In the genomic region with DNA sequence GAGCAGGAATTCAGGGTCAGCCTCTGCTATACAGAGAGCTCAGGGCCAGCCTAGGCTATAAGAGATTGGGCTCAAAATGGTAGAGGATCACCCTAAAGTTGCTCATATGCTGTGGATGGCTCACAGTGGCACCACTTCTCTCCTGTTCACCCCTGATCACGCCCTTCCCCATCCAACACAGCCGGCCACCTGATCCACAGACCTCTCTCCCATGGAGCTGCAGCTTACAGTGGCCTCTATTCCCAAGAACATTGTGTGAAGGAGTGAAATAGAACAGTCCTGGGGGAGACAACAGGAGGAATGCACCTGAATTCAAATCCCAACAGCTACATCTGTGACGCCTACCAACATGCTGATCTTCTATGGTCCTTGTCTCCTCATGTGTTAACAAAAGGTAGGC, we compare ENCODE assay signal across 34 mouse cellular contexts. TPM values are rescaled to one million over a fixed set of nuclear protein-coding genes. Genes with fewer than 3 reads are reported as not detected.
"Had no signal": no experiment of that assay in that cellular context is flagged by ENCODE, and none has a peak within 500 bp of the region (broad histone marks: within the 10 kb centered on the region; RNA-seq: fewer than 3 reads in every experiment).

A gene (plus strand): TSS at position 301 of the 400 bp plus-strand sequence.

- H3K27ac ChIP-seq: embryonic facial prominence, embryonic 10.5 days; embryonic facial prominence, embryonic 12.5 days; embryonic facial prominence, embryonic 13.5 days; embryonic facial prominence, embryonic 15.5 days; forebrain, embryonic 15.5 days; gastrocnemius, adult 2 months; heart, adult 2 months had no signal

- H3K36me3 ChIP-seq: embryonic facial prominence, embryonic 10.5 days; embryonic facial prominence, embryonic 12.5 days; embryonic facial prominence, embryonic 13.5 days; embryonic facial prominence, embryonic 15.5 days; forebrain, embryonic 12.5 days; forebrain, embryonic 15.5 days had no signal

- DNase-seq: cerebellum, adult 2 months; cerebellum, postnatal 10 days; cerebellum, postnatal 14 days; cerebellum, postnatal 25 days; cerebellum, postnatal 36 days; embryo, embryonic 11 days; forebrain, postnatal 0 days; gastrocnemius, adult 2 months; gastrocnemius, postnatal 10 days; gastrocnemius, postnatal 14 days; gastrocnemius, postnatal 25 days; gastrocnemius, postnatal 36 days; heart, adult 11 months; heart, adult 18-20 months; heart, adult 2 months had no signal

- H3K4me3 ChIP-seq: embryonic facial prominence, embryonic 10.5 days; embryonic facial prominence, embryonic 12.5 days; embryonic facial prominence, embryonic 13.5 days; embryonic facial prominence, embryonic 15.5 days; erythroblast, embryonic 14.5 days; forebrain, embryonic 12.5 days; forebrain, embryonic 15.5 days; gastrocnemius, adult 2 months; heart, adult 2 months had no signal

- H3K9ac ChIP-seq: embryonic facial prominence, embryonic 12.5 days; embryonic facial prominence, embryonic 13.5 days; embryonic facial prominence, embryonic 15.5 days; forebrain, embryonic 12.5 days; forebrain, embryonic 15.5 days; forebrain, postnatal 0 days had no signal

- H3K9me3 ChIP-seq: embryonic facial prominence, embryonic 10.5 days; embryonic facial prominence, embryonic 12.5 days; embryonic facial prominence, embryonic 13.5 days; embryonic facial prominence, embryonic 15.5 days; forebrain, embryonic 12.5 days; forebrain, embryonic 15.5 days had no signal

- H3K27me3 ChIP-seq: forebrain, embryonic 15.5 days had no signal

- ATAC-seq: forebrain, embryonic 14.5 days; forebrain, embryonic 15.5 days; forebrain, embryonic 16.5 days; forebrain, postnatal 0 days had no signal

- H3K4me2 ChIP-seq: embryonic facial prominence, embryonic 12.5 days; embryonic facial prominence, embryonic 13.5 days; embryonic facial prominence, embryonic 15.5 days; forebrain, embryonic 12.5 days; forebrain, embryonic 15.5 days had no signal

RNA-seq across cellular contexts. Expression of the gene that starts here (rescaled TPM):
- total RNA-seq: common myeloid progenitor, adult 5-6 weeks; forebrain, postnatal 0 days; gastrocnemius, adult 18-20 months; gastrocnemius, adult 2 months; gastrocnemius, adult 8-10 months; gastrocnemius, postnatal 10 days; gastrocnemius, postnatal 14 days; gastrocnemius, postnatal 25 days; gastrocnemius, postnatal 36 days; gastrocnemius, postnatal 4 days; granulocyte monocyte progenitor cell, adult 5-6 weeks; heart, adult 18-20 months; heart, adult 2 months; heart, adult 8-10 months had no signal
- polyA plus RNA-seq: cortical plate, adult 2 months; embryonic facial prominence, embryonic 10.5 days; embryonic facial prominence, embryonic 11.5 days; embryonic facial prominence, embryonic 12.5 days; embryonic facial prominence, embryonic 13.5 days; embryonic facial prominence, embryonic 14.5 days; embryonic facial prominence, embryonic 15.5 days; erythroblast, embryonic 14.5 days; forebrain, embryonic 11.5 days; forebrain, embryonic 12.5 days; forebrain, embryonic 14.5 days; forebrain, embryonic 15.5 days; forebrain, embryonic 16.5 days; forebrain, postnatal 0 days; heart, adult 2 months had no signal
